Mouse (Mus musculus) C2C12 (cell line): ENCODE data around the gene Atp5f1. TPM values are rescaled to one million over a fixed set of nuclear protein-coding genes. Genes with fewer than 3 reads are reported as not detected.

Source experiments
- H3K27me3 ChIP-seq: one replicate; pipeline ENCODE4 v1.6.1; 2011; ENCODE audit not compliant: control insufficient read depth, insufficient read depth, insufficient read length
- H3K36me3 ChIP-seq: one replicate; pipeline ENCODE4 v1.6.1; 2011; ENCODE audit not compliant: control insufficient read depth, insufficient read depth
- H3K4me3 ChIP-seq: one replicate; pipeline ENCODE4 v1.5.1; 2011; ENCODE audit warnings: mild to moderate bottlenecking, control low read depth; ENCODE audit not compliant: poor library complexity, insufficient read depth, severe bottlenecking
- H3K79me2 ChIP-seq: one replicate; pipeline ENCODE4 v1.6.1; 2011; ENCODE audit not compliant: control insufficient read depth, insufficient read depth
- H3K79me3 ChIP-seq: one replicate; pipeline ENCODE4 v1.6.1; 2011; ENCODE audit warnings: low read depth, control low read depth
- H3ac ChIP-seq: one replicate; pipeline ENCODE3; 2011; ENCODE audit warnings: low read depth; ENCODE audit not compliant: control insufficient read depth, insufficient read length
- CEBPB ChIP-seq: IDR thresholded peaks from one replicate; pipeline ENCODE4 v1.6.1; 2011; ENCODE audit warnings: low read depth, mild to moderate bottlenecking, control low read depth, moderate library complexity
- CTCF ChIP-seq: IDR thresholded peaks from one replicate; pipeline ENCODE4 v1.5.1; 2011; ENCODE audit not compliant: control insufficient read depth, insufficient read depth, insufficient read length
- FOSL1 ChIP-seq: IDR thresholded peaks from one replicate; pipeline ENCODE4 v1.8.0; 2011; ENCODE audit warnings: mild to moderate bottlenecking, low read length; ENCODE audit not compliant: poor library complexity, insufficient read depth, severe bottlenecking
- MAX ChIP-seq: IDR thresholded peaks from one replicate; pipeline ENCODE4 v1.6.1; 2011; ENCODE audit warnings: mild to moderate bottlenecking, control low read depth
- MYOD1 ChIP-seq: IDR thresholded peaks from one replicate; pipeline ENCODE4 v1.6.1; 2011; ENCODE audit warnings: low read depth; ENCODE audit not compliant: control insufficient read depth, insufficient read length
- MYOG ChIP-seq: IDR thresholded peaks from one replicate; pipeline ENCODE4 v1.6.1; 2011; ENCODE audit not compliant: control insufficient read depth, insufficient read length; ENCODE audit errors: extremely low read depth
- USF1 ChIP-seq: IDR thresholded peaks from one replicate; pipeline ENCODE4 v1.6.1; 2011; ENCODE audit warnings: low read depth, mild to moderate bottlenecking, control low read depth, moderate library complexity
- polyA plus RNA-seq: library from polyadenylated mRNA; unstranded; fragments of >200 nt; fragmentation: generic; extraction: Trizol; gene quantifications from one replicate; pipeline ENCODE4 v1.2.1, GENCODE M21; 2012; ENCODE audit warnings: missing spikeins

The Atp5f1 gene
- polyA plus RNA-seq, 1 experiment = 243 TPM

GRCm38 (mm10) chr3:105915281-105915680, 44.6 kb downstream of the Atp5f1 start:
- no peaks in the 10 kb centered on the region for H3K79me3 ChIP-seq
- no peaks in the 10 kb centered on the region for H3K36me3 ChIP-seq
- H3K4me3 ChIP-seq = no peak overlapping the region
- H3K79me2 ChIP-seq = no peaks in the 10 kb centered on the region
- peaks cover 7% of the 10 kb centered on the region for H3K27me3 ChIP-seq
- H3ac ChIP-seq = no peak overlapping the region
- TF ChIP-seq MYOG = no peak
- TF ChIP-seq CTCF = no peak
- TF ChIP-seq MAX = no peak
- TF ChIP-seq USF1 = no peak
- TF ChIP-seq CEBPB = no peak
- TF ChIP-seq MYOD1 = no peak
- no peak for TF ChIP-seq FOSL1

DNA sequence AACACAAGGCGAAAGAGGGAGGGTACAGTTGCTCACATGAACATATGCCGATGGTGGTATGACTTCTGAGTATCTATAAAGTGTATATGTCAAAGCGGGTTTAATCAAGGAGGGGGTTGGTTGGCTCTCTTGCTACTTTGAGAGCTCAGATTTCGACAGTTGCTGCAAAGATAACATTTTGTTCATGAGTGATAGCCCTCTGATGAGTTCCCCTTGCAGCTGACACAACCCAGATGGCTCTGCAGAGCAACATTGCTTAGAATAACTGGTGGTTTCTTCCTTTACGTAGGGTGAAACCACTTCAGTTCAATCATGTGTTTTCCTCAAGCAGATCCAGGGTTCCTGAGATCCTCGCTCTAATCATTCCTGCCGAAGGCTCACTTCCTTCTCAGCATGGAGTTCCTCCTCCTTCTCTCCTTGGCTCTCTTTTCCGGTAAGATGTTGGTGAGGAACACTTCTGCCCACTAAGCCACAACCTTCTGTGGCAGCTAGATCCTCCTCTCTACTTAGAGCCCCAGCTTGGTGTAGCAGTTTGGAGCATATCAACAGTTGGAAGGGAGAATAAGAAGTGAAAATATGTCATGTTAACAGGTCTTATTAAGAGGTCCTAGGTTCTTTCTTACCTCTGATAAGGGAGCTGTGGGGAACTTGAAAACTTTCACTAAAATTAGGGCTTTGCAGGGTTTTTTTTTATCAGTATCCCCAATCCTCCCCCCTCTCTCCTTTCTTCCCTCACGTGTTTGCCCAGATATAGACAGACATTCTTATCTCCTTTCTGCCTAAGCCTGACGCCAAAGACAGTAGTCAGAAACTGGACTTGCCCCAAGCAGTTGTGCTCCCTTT, 45.8 kb downstream of the Atp5f1 start:
- TF ChIP-seq MYOD1 (no peak), CTCF (no peak), MYOG (no peak), USF1 (no peak), CEBPB (no peak), MAX (no peak), FOSL1 (no peak)
- no peak overlapping the region for H3ac ChIP-seq
- H3K4me3 ChIP-seq = no peak overlapping the region
- H3K36me3 ChIP-seq = no peaks in the 10 kb centered on the region
- H3K27me3 ChIP-seq = peaks cover 7% of the 10 kb centered on the region
- H3K79me3 ChIP-seq = no peaks in the 10 kb centered on the region
- H3K79me2 ChIP-seq = no peaks in the 10 kb centered on the region

- Histone ChIP-seq H3K79me3 (no peaks in the 10 kb centered on the region), H3K79me2 (no peaks in the 10 kb centered on the region), H3K27me3 (peaks cover 7% of the 10 kb centered on the region), H3K4me3 (no peak overlapping the region), H3ac (no peak overlapping the region), H3K36me3 (no peaks in the 10 kb centered on the region)
- TF ChIP-seq MYOG (no peak), USF1 (no peak), MAX (no peak), MYOD1 (no peak), CEBPB (no peak), FOSL1 (no peak), CTCF (no peak)
These were observed 47.6 kb downstream of the Atp5f1 start for GRCm38 (mm10) chr3:105912097-105912880.

GRCm38 (mm10) chr3:105910519-105911190, 49.2 kb downstream of the Atp5f1 start:
- TF ChIP-seq FOSL1 (no peak), MYOD1 (no peak), CTCF (no peak), MYOG (no peak), MAX (no peak), CEBPB (no peak), USF1 (no peak)
- Histone ChIP-seq H3K36me3 (no peaks in the 10 kb centered on the region), H3K4me3 (no peak overlapping the region), H3K27me3 (peaks cover 7% of the 10 kb centered on the region), H3ac (no peak overlapping the region), H3K79me3 (no peaks in the 10 kb centered on the region), H3K79me2 (no peaks in the 10 kb centered on the region)

DNA sequence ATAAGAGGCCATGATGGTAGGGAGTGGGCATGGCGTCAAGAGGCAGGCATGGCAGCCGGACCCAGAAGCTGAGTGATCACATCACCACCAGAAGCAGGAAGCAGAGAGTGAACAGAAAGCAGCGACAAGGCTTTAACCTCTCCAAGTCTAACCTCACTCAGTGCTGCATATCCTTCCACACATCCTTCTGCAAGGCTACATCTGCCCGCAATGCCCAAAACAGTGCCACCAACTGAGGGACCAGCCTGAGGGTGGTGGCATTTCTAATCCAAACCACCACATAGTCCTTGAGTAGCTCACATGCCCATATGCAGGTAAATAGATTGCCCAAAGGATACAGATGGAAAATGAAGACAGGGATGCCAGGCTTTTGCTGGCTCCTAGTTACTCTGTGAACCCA, 50.9 kb downstream of the Atp5f1 start:
- no peaks in the 10 kb centered on the region for H3K36me3 ChIP-seq
- no peaks in the 10 kb centered on the region for H3K79me2 ChIP-seq
- TF ChIP-seq MYOG = no peak
- no peak for TF ChIP-seq CEBPB
- TF ChIP-seq MYOD1 = no peak
- no peak for TF ChIP-seq MAX
- no peak for TF ChIP-seq CTCF
- no peak for TF ChIP-seq USF1
- TF ChIP-seq FOSL1 = no peak
- peaks cover 13% of the 10 kb centered on the region for H3K27me3 ChIP-seq
- no peak overlapping the region for H3K4me3 ChIP-seq
- no peak overlapping the region for H3ac ChIP-seq
- no peaks in the 10 kb centered on the region for H3K79me3 ChIP-seq
